In genomic region chr6:29718894-29719329, GRCm38 (mm10) we compare ENCODE assay signal across 9 mouse cellular contexts. TPM values are rescaled to one million over a fixed set of nuclear protein-coding genes. Genes with fewer than 3 reads are reported as not detected.
DNase-seq lines count a peak whose midpoint lies in the region; ATAC-seq and TF ChIP-seq lines count a peak whose summit lies in the region.
"Had no signal": no experiment of that assay in that cellular context is flagged by ENCODE, and none has a peak within 500 bp of the region (broad histone marks: within the 10 kb centered on the region; RNA-seq: fewer than 3 reads in every experiment).

No protein-coding gene starts in this region.

- H3K27me3 ChIP-seq in embryonic facial prominence, embryonic 15.5 days, result no peaks in the 10 kb centered on the region
- H3K27me3 ChIP-seq in liver, embryonic 16.5 days (ENCODE audit: control insufficient read depth, insufficient read depth, low read depth, low read length), result no peaks in the 10 kb centered on the region
- peaks cover 3% of the 10 kb centered on the region; the same call in 1 of the 2 replicates for H3K27me3 ChIP-seq in neural tube, embryonic 15.5 days (replicated peaks)
- H3K27me3 ChIP-seq: CH12.LX had no signal

- H3K4me2 ChIP-seq in embryonic facial prominence, embryonic 15.5 days (replicated peaks), result peak overlapping the region; percentile 64
- peak overlapping the region; percentile 10 for H3K4me2 ChIP-seq in liver, embryonic 16.5 days (ENCODE audit: low read depth, low read length)
- H3K4me2 ChIP-seq in neural tube, embryonic 15.5 days, result peak overlapping the region; percentile 58

- peak; percentile 20 for DNase-seq in kidney, postnatal 14 days
- no peak for DNase-seq in kidney, adult 18-20 months
- DNase-seq in heart, adult 9 months (ENCODE audit: low spot score in 2 of 2), result peak; percentile 25 to 39
- DNase-seq in layer of hippocampus, adult 2 months (ENCODE audit: low spot score in 2 of 2), result peak; percentile 71 to 72
- peak; percentile 66 for DNase-seq in thymus, postnatal 25 days

- peak overlapping the region; percentile 75 for H3K27ac ChIP-seq in embryonic facial prominence, embryonic 15.5 days (replicated peaks)
- peak overlapping the region; percentile 90 for H3K27ac ChIP-seq in layer of hippocampus, adult 2 months
- H3K27ac ChIP-seq in liver, embryonic 16.5 days (ENCODE audit: low read length), result no peak overlapping the region
- H3K27ac ChIP-seq in neural tube, embryonic 15.5 days (replicated peaks), result peak overlapping the region; percentile 69

- 1% methylated on average over 15 of the region's 15 CpGs for WGBS in embryonic facial prominence, embryonic 15.5 days
- 30% methylated on average over 15 of the region's 15 CpGs for WGBS in liver, embryonic 16.5 days (ENCODE audit: insufficient replicate concordance)
- WGBS in neural tube, embryonic 15.5 days, result 1% methylated on average over 15 of the region's 15 CpGs

- no peak for TF ChIP-seq CTCF in layer of hippocampus, adult 2 months (conservative IDR thresholded peaks at IDR 0.05)

- peak overlapping the region; percentile 44 for H3K4me3 ChIP-seq in embryonic facial prominence, embryonic 15.5 days (replicated peaks)
- peak overlapping the region; percentile 48 for H3K4me3 ChIP-seq in layer of hippocampus, adult 2 months
- peak overlapping the region; percentile 9; the same call in 1 of the 2 replicates for H3K4me3 ChIP-seq in liver, embryonic 16.5 days (ENCODE audit: low read depth, low read length)
- H3K4me3 ChIP-seq in neural tube, embryonic 15.5 days (replicated peaks), result peak overlapping the region; percentile 29

- H3K36me3 ChIP-seq in embryonic facial prominence, embryonic 15.5 days, result no peaks in the 10 kb centered on the region
- H3K36me3 ChIP-seq in liver, embryonic 16.5 days (ENCODE audit: control insufficient read depth, insufficient read depth), result peaks cover 58% of the 10 kb centered on the region
- no peaks in the 10 kb centered on the region for H3K36me3 ChIP-seq in neural tube, embryonic 15.5 days

- H3K9me3 ChIP-seq in embryonic facial prominence, embryonic 15.5 days (replicated peaks), result no peaks in the 10 kb centered on the region
- H3K9me3 ChIP-seq in liver, embryonic 16.5 days (replicated peaks; ENCODE audit: control insufficient read depth, low read length), result no peaks in the 10 kb centered on the region
- no peaks in the 10 kb centered on the region for H3K9me3 ChIP-seq in neural tube, embryonic 15.5 days (replicated peaks)

- ATAC-seq in embryonic facial prominence, embryonic 15.5 days (ENCODE audit: insufficient number of reproducible peaks, low FRiP score, low TSS enrichment, low read depth), result peak; percentile 77; the same call in 1 of the 2 replicates
- ATAC-seq in liver, embryonic 16.5 days (ENCODE audit: low read depth), result no peak
- ATAC-seq in neural tube, embryonic 15.5 days (ENCODE audit: low FRiP score), result peak; percentile 53; the same call in 1 of the 2 replicates

- peak overlapping the region; percentile 18; the same call in 1 of the 2 replicates for H3K9ac ChIP-seq in embryonic facial prominence, embryonic 15.5 days
- no peak overlapping the region for H3K9ac ChIP-seq in liver, embryonic 16.5 days (ENCODE audit: low read depth, low read length)
- H3K9ac ChIP-seq in neural tube, embryonic 15.5 days (replicated peaks), result no peak overlapping the region

- peaks cover 21% of the 10 kb centered on the region for H3K4me1 ChIP-seq in embryonic facial prominence, embryonic 15.5 days
- peaks cover 2% of the 10 kb centered on the region for H3K4me1 ChIP-seq in liver, embryonic 16.5 days (ENCODE audit: control insufficient read depth, low read depth, low read length)
- H3K4me1 ChIP-seq in neural tube, embryonic 15.5 days, result peaks cover 29% of the 10 kb centered on the region

RNA-seq across cellular contexts. Expression of gene Smo, which starts 16.4 kb away (rescaled TPM):
- polyA plus RNA-seq in embryonic facial prominence, embryonic 15.5 days (2015; fragmentation: Nextera tagmentation; extraction: Ambion mirVana), result 53.7 and 58.7 TPM in 2 replicates
- 10 to 100 TPM; 16.5 to 18.5 TPM for total RNA-seq in layer of hippocampus, adult 2 months (2021)
- polyA plus RNA-seq in liver, embryonic 16.5 days (2015; fragmentation: Nextera tagmentation; extraction: Ambion mirVana), result 2.7 and 2.9 TPM in 2 replicates
- 10.8 and 18.3 TPM in 2 replicates for polyA plus RNA-seq in neural tube, embryonic 15.5 days (2015; fragmentation: Nextera tagmentation; extraction: Ambion mirVana)

RNA-seq across cellular contexts. Expression of gene Tspan33, which starts 24.9 kb away (rescaled TPM):
- polyA plus RNA-seq in embryonic facial prominence, embryonic 15.5 days (2015; fragmentation: Nextera tagmentation; extraction: Ambion mirVana), result 8.0 and 8.1 TPM in 2 replicates
- 10 to 100 TPM; 31.7 to 34.8 TPM for total RNA-seq in layer of hippocampus, adult 2 months (2021)
- polyA plus RNA-seq in liver, embryonic 16.5 days (2015; fragmentation: Nextera tagmentation; extraction: Ambion mirVana), result 110 and 156 TPM in 2 replicates
- 11.0 and 12.9 TPM in 2 replicates for polyA plus RNA-seq in neural tube, embryonic 15.5 days (2015; fragmentation: Nextera tagmentation; extraction: Ambion mirVana)

RNA-seq across cellular contexts. Expression of gene Ahcyl2, which starts 48.9 kb away (rescaled TPM):
- 14.2 and 14.9 TPM in 2 replicates for polyA plus RNA-seq in embryonic facial prominence, embryonic 15.5 days (2015; fragmentation: Nextera tagmentation; extraction: Ambion mirVana)
- total RNA-seq in layer of hippocampus, adult 2 months (2021), result 100 to 1,000 TPM; 237 to 264 TPM
- 3.9 and 4.4 TPM in 2 replicates for polyA plus RNA-seq in liver, embryonic 16.5 days (2015; fragmentation: Nextera tagmentation; extraction: Ambion mirVana)
- polyA plus RNA-seq in neural tube, embryonic 15.5 days (2015; fragmentation: Nextera tagmentation; extraction: Ambion mirVana), result 19.4 and 20.8 TPM in 2 replicates

Comparison
In these comparisons a context has a peak if more than half of its experiments do, and no peak if none do; other contexts are left out.
1. H3K4me2 ChIP-seq: peak in every context shown above with its lines; median percentile 64 in embryonic facial prominence, embryonic 15.5 days; 58 in neural tube, embryonic 15.5 days; 10 in liver, embryonic 16.5 days.